Comparison of ENCODE assay signal across 9 mouse cellular contexts in the genomic region with DNA sequence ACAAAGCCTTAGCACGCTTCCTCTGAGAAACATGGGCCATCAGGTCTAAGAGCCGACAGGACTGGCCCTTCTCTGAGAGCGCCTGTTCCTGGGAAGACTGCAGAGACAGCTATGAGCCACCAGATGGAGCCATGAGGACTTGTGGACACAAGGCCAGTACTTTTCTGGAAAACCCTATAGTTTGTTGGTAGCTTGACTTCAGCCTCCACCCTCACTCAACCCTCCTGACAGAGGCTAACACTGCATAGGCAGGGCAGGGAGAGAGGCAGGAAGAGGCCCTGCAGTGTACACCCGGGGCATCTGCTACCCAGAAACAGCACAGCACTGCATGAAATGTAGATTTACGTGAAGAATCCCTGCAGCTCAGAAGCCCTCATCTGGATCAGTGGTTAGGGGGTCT. TPM values are rescaled to one million over a fixed set of nuclear protein-coding genes. Genes with fewer than 3 reads are reported as not detected.
DNase-seq lines count a peak whose midpoint lies in the region; ATAC-seq and TF ChIP-seq lines count a peak whose summit lies in the region.
"Had no signal": no experiment of that assay in that cellular context is flagged by ENCODE, and none has a peak within 500 bp of the region (broad histone marks: within the 10 kb centered on the region; RNA-seq: fewer than 3 reads in every experiment).

No protein-coding gene starts in this region.

- H3K36me3 ChIP-seq in liver, embryonic 12.5 days, result peaks cover 79% of the 10 kb centered on the region
- peaks cover 9% of the 10 kb centered on the region for H3K36me3 ChIP-seq in embryonic facial prominence, embryonic 11.5 days (replicated peaks; ENCODE audit: control insufficient read depth, insufficient read depth, low read depth, low read length)
- H3K36me3 ChIP-seq in intestine, embryonic 16.5 days (ENCODE audit: control insufficient read depth, insufficient read depth, low read length), result peaks cover 19% of the 10 kb centered on the region
- peaks cover 81% of the 10 kb centered on the region for H3K36me3 ChIP-seq in midbrain, embryonic 14.5 days (ENCODE audit: control insufficient read depth, insufficient read depth, low read length)

- intact Hi-C loops in left cerebral cortex, postnatal 4 days (cut with DNase I), result no loop called here

- no peak for ATAC-seq in liver, embryonic 12.5 days
- ATAC-seq in embryonic facial prominence, embryonic 11.5 days (replicated peaks; ENCODE audit: insufficient number of reproducible peaks, low FRiP score, low TSS enrichment, low read depth), result 0 out of 2 replicates have a peak, but pooled peaks have one; percentile 34
- ATAC-seq in intestine, embryonic 16.5 days, result peak; percentile 85
- ATAC-seq in midbrain, embryonic 14.5 days (ENCODE audit: low FRiP score, low TSS enrichment), result no peak

- peak; percentile 27 for DNase-seq in liver
- peak; percentile 78 for DNase-seq in embryonic facial prominence, embryonic 11.5 days (ENCODE audit: low spot score)
- peak; percentile 21 for DNase-seq in left cerebral cortex, postnatal 4 days
- DNase-seq in midbrain, embryonic 14.5 days, result peak; percentile 83
- peak; percentile 40 to 43 for DNase-seq in thymus, postnatal 10 days (ENCODE audit: low spot score in 2 of 2)

- H3K27ac ChIP-seq in liver, embryonic 12.5 days, result no peak overlapping the region
- H3K27ac ChIP-seq in bone marrow, adult 2 months (ENCODE audit: control insufficient read depth, insufficient read depth, low read depth, low read length, poor library complexity), result no peak overlapping the region
- H3K27ac ChIP-seq in embryonic facial prominence, embryonic 11.5 days (replicated peaks; ENCODE audit: low read depth, low read length), result no peak overlapping the region
- no peak overlapping the region for H3K27ac ChIP-seq in intestine, embryonic 16.5 days (ENCODE audit: low read length)
- no peak overlapping the region for H3K27ac ChIP-seq in midbrain, embryonic 14.5 days (replicated peaks; ENCODE audit: low read depth, low read length)
- H3K27ac ChIP-seq: embryonic facial prominence, embryonic 12.5 days had no signal

- peak; percentile 59 for TF ChIP-seq CTCF in bone marrow, adult 2 months (IDR thresholded peaks at IDR 0.05; ENCODE audit: control insufficient read depth, insufficient read depth, low read length)

- no peaks in the 10 kb centered on the region for H3K4me1 ChIP-seq in liver, embryonic 12.5 days
- no peaks in the 10 kb centered on the region; the same call in 1 of the 2 replicates for H3K4me1 ChIP-seq in bone marrow, adult 2 months (ENCODE audit: control insufficient read depth, insufficient read depth, low read length)
- H3K4me1 ChIP-seq in embryonic facial prominence, embryonic 11.5 days (ENCODE audit: control insufficient read depth, insufficient read depth, low read length), result no peaks in the 10 kb centered on the region
- no peaks in the 10 kb centered on the region; the same call in 1 of the 2 replicates for H3K4me1 ChIP-seq in intestine, embryonic 16.5 days (ENCODE audit: control insufficient read depth, insufficient read depth, low read length)
- no peaks in the 10 kb centered on the region for H3K4me1 ChIP-seq in midbrain, embryonic 14.5 days (ENCODE audit: control insufficient read depth, insufficient read depth, low read length)
- H3K4me1 ChIP-seq: embryonic facial prominence, embryonic 12.5 days had no signal

- no peak for TF ChIP-seq POLR2A in bone marrow, adult 2 months (IDR thresholded peaks at IDR 0.05; ENCODE audit: borderline replicate concordance, control insufficient read depth, low read depth, low read length)

- H3K9ac ChIP-seq in liver, embryonic 12.5 days, result no peak overlapping the region
- H3K9ac ChIP-seq in embryonic facial prominence, embryonic 11.5 days (replicated peaks; ENCODE audit: low read length), result no peak overlapping the region
- no peak overlapping the region for H3K9ac ChIP-seq in intestine, embryonic 16.5 days (ENCODE audit: low read depth, low read length)
- no peak overlapping the region for H3K9ac ChIP-seq in midbrain, embryonic 14.5 days (replicated peaks; ENCODE audit: low read length)
- H3K9ac ChIP-seq: embryonic facial prominence, embryonic 12.5 days had no signal

- no peak overlapping the region for H3K4me2 ChIP-seq in liver, embryonic 12.5 days
- no peak overlapping the region for H3K4me2 ChIP-seq in embryonic facial prominence, embryonic 11.5 days (ENCODE audit: low read depth, low read length)
- no peak overlapping the region for H3K4me2 ChIP-seq in intestine, embryonic 16.5 days (ENCODE audit: low read depth, low read length)
- no peak overlapping the region for H3K4me2 ChIP-seq in midbrain, embryonic 14.5 days (ENCODE audit: low read length)
- H3K4me2 ChIP-seq: embryonic facial prominence, embryonic 12.5 days had no signal

- no peaks in the 10 kb centered on the region for H3K9me3 ChIP-seq in liver, embryonic 12.5 days (replicated peaks)
- no peaks in the 10 kb centered on the region for H3K9me3 ChIP-seq in embryonic facial prominence, embryonic 11.5 days (replicated peaks; ENCODE audit: control insufficient read depth, low read length)
- no peaks in the 10 kb centered on the region for H3K9me3 ChIP-seq in intestine, embryonic 16.5 days (ENCODE audit: control insufficient read depth, low read length)
- H3K9me3 ChIP-seq in midbrain, embryonic 14.5 days (ENCODE audit: control insufficient read depth, low read length), result no peaks in the 10 kb centered on the region
- H3K9me3 ChIP-seq: embryonic facial prominence, embryonic 12.5 days had no signal

- no peaks in the 10 kb centered on the region for H3K27me3 ChIP-seq in liver, embryonic 12.5 days (replicated peaks)
- no peaks in the 10 kb centered on the region for H3K27me3 ChIP-seq in embryonic facial prominence, embryonic 11.5 days (ENCODE audit: control insufficient read depth, insufficient read depth, low read length)
- H3K27me3 ChIP-seq in intestine, embryonic 16.5 days (replicated peaks; ENCODE audit: control insufficient read depth, insufficient read depth, low read length), result no peaks in the 10 kb centered on the region
- no peaks in the 10 kb centered on the region for H3K27me3 ChIP-seq in midbrain, embryonic 14.5 days (ENCODE audit: control insufficient read depth, insufficient read depth, low read length)
- H3K27me3 ChIP-seq: embryonic facial prominence, embryonic 12.5 days had no signal

- H3K4me3 ChIP-seq in liver, embryonic 12.5 days, result no peak overlapping the region
- no peak overlapping the region for H3K4me3 ChIP-seq in bone marrow, adult 2 months (replicated peaks; ENCODE audit: control insufficient read depth, low read depth, low read length)
- H3K4me3 ChIP-seq in embryonic facial prominence, embryonic 11.5 days (ENCODE audit: low read depth, low read length), result no peak overlapping the region
- H3K4me3 ChIP-seq in intestine, embryonic 16.5 days (ENCODE audit: low read length), result no peak overlapping the region
- H3K4me3 ChIP-seq in midbrain, embryonic 14.5 days (replicated peaks; ENCODE audit: low read depth, low read length), result no peak overlapping the region
- H3K4me3 ChIP-seq: embryonic facial prominence, embryonic 12.5 days had no signal

- 57% methylated on average over 5 of the region's 5 CpGs for WGBS in liver, embryonic 12.5 days (ENCODE audit: insufficient replicate concordance)
- WGBS in bone marrow, adult 2 months, result 48% methylated on average over 5 of the region's 5 CpGs
- 61% methylated on average over 5 of the region's 5 CpGs for WGBS in embryonic facial prominence, embryonic 11.5 days
- WGBS in intestine, embryonic 16.5 days, result 48% methylated on average over 5 of the region's 5 CpGs
- WGBS in midbrain, embryonic 14.5 days, result 56% methylated on average over 5 of the region's 5 CpGs

RNA-seq across cellular contexts. Expression of gene Sec31a, which starts 42.1 kb away (rescaled TPM):
- 65.0 and 67.0 TPM in 2 replicates for polyA plus RNA-seq in liver, embryonic 12.5 days (2016; fragmentation: Nextera tagmentation; extraction: Ambion mirVana)
- 30.4 and 34.9 TPM in 2 replicates for polyA plus RNA-seq in bone marrow, adult 2 months (2011; ENCODE audit: insufficient read depth, insufficient read length, low replicate concordance, missing spikeins)
- polyA plus RNA-seq in embryonic facial prominence, embryonic 11.5 days (2014; fragmentation: Nextera tagmentation; extraction: Ambion mirVana), result 118 and 120 TPM in 2 replicates
- polyA plus RNA-seq in intestine, embryonic 16.5 days (2015; fragmentation: Nextera tagmentation; extraction: Ambion mirVana), result 183 and 215 TPM in 2 replicates
- 100 to 1,000 TPM; 104 to 115 TPM for total RNA-seq in left cerebral cortex, postnatal 4 days (2021)
- polyA plus RNA-seq in midbrain, embryonic 14.5 days (2014; fragmentation: Nextera tagmentation; extraction: Ambion mirVana), result 81.5 and 89.0 TPM in 2 replicates

Comparison
In these comparisons a context has a peak if more than half of its experiments do, and no peak if none do; other contexts are left out.
1. DNase-seq: peak in every context shown above with its lines; median percentile 83 in midbrain, embryonic 14.5 days; 78 in embryonic facial prominence, embryonic 11.5 days; 42 in thymus, postnatal 10 days; 27 in liver; 21 in left cerebral cortex, postnatal 4 days.
2. ATAC-seq: peak in embryonic facial prominence, embryonic 11.5 days (single experiment) and intestine, embryonic 16.5 days (single experiment); none in liver, embryonic 12.5 days (single experiment) and midbrain, embryonic 14.5 days (single experiment).